Mouse (Mus musculus) kidney, adult 11 months (tissue): ENCODE results near the gene Bpifb5.
"Not testable (repeated sequence)": the region's sequence is repeated elsewhere in the genome, so short reads cannot be mapped to it uniquely, and the experiment has no call there.

Source experiments
- DNase-seq: peaks from one replicate; pipeline ENCODE4 v3.0.0; 2022

The Bpifb5 gene

GRCm38 (mm10) chr2:154223265-154223916 lies at the start of gene Bpifb5:
Gene Bpifb5, plus strand, starts transcription at chr2:154223742.
- peak; percentile 16 for DNase-seq

- not testable (repeated sequence) for DNase-seq
Measured at GRCm38 (mm10) chr2:154181900-154182299, 41.6 kb upstream of the Bpifb5 start.

GRCm38 (mm10) chr2:154183061-154183460 lies 40.5 kb upstream of the Bpifb5 start:
- not testable (repeated sequence) for DNase-seq

- no peak for DNase-seq
Measured at GRCm38 (mm10) chr2:154185319-154185718, 38.2 kb upstream of the Bpifb5 start.

- no peak for DNase-seq
Measured at GRCm38 (mm10) chr2:154185748-154186147, 37.8 kb upstream of the Bpifb5 start.

DNA sequence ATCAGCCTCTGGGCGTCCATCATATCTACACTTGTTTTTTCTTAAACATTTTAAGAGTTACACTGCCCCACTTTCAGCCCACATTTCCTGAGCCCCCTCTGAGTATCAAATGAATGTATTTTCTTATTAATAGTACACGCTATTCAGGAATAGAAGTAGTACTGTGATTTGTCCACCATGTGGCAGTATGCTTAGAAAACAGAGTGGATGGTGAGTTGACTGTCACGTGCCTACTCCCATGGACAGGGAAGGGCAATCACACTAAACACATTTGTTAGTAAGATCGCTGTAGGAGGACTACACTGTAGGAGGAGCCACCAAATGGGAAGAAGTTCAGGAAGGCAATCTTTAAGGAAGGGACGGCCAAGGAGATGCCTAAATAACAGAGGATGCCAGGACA lies 36.1 kb upstream of the Bpifb5 start:
- DNase-seq = no peak

GRCm38 (mm10) chr2:154189877-154190434 lies 33.6 kb upstream of the Bpifb5 start:
- DNase-seq = no peak

- no peak for DNase-seq
Measured at GRCm38 (mm10) chr2:154190546-154191258, 32.8 kb upstream of the Bpifb5 start, which contains the start of gene Bpifb1. Gene Bpifb1, plus strand, starts transcription at chr2:154190818.

DNA sequence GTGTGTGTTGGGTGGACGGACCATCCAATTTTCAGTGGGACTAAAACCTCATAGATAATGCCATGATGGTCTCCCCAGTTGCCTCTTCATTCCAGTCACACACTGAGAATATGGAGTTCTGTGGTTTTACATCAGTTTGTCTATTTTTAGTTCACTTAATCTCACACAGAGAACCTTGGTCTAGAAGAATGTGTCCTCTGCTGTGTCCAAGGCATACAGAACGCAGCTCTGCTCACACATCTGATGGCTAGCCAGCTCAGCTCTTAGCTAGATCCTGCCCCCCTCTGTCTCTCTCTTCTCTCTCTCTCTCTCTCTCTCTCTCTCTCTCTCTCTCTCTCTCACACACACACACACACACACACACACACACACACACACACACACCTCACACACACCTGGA lies 31.4 kb upstream of the Bpifb5 start:
- DNase-seq = no peak

DNA sequence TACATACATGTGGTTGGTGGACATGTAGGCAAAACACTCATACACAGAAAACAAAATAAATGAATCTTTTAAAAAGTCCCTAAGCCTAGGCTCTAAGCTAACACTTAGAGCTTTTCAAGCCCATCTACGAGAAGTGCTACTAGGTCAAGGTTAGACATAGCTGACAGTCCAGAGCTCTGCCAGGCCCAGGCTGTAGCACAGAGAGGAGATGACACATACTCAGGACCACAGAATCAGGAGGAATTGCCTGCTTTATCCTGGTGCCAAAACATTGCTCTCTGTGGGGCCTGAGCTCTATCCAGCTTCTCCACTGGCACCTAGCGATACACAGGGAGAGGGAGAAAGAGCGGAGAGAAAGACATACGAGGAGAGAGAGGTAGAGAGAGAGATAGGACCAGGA lies 30.5 kb upstream of the Bpifb5 start:
- DNase-seq = no peak

DNA sequence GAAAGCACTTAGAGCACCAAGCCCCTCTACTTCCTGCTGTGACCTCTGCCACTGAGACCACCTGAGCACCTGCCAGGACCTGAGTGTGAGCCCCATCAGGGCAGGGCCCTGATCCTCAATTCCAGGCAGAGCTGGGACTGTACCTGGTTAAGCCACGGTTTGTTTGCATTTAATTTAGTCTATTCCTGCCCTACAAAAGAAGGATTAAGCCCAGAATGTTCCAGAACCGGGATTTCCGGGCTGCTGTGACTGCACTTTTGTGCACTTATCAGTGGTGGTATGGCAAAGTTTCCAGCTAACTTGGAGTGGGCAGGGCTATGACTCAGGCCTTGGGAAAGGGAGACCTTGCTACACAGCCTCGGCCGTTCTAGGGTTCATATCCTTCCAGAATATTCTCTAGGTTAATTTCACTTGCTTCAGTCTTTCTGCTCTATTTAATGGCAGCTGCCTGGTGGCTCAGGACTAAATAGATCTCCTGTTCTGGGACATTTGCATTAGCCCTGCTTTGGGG lies 29.5 kb upstream of the Bpifb5 start:
- no peak for DNase-seq

GRCm38 (mm10) chr2:154197036-154197435 lies 26.5 kb upstream of the Bpifb5 start:
- DNase-seq = no peak

GRCm38 (mm10) chr2:154204630-154205029 lies 18.9 kb upstream of the Bpifb5 start:
- DNase-seq = no peak

- no peak for DNase-seq
Measured at GRCm38 (mm10) chr2:154206908-154207307, 16.6 kb upstream of the Bpifb5 start.

GRCm38 (mm10) chr2:154209112-154209511 lies 14.4 kb upstream of the Bpifb5 start:
- DNase-seq = no peak

DNA sequence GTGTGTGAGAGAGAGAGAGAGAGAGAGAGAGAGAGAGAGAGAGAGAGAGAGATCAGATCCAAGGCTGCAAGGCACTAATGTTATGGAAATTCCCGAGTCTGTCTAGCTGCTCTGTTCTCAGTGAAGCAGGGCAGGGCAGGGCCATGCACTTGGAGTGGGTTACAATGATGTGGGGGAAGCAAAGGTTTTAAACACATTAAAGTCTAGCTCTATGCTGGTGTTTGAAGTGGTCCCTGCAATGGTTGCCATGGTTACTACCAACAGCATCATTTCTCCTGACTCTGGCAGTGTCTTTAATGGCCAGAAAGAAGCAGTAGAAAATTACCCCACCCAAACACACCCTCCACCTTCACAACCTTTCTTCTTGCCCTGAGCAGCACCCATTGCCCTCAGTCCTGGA lies 12.4 kb upstream of the Bpifb5 start:
- DNase-seq = no peak

DNA sequence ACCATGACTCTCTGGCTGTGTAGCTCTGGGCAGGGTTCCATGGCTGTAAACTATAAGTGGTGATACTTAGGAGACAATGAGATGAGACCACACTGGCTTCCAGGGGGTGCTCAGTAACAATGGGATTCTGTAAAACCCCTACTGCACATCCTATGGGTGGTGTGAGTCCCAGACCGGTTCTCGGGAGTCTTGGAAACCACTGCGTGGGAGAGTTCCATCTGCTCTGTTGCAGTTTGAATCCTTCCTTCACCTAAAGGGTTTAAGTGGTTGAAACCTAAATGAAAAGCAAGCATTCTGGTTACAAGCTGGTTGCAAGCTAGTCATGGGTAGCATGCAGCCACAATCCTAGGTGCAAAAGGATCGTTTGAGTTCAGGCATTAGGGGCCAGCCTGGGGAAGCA lies 11.7 kb upstream of the Bpifb5 start:
- no peak for DNase-seq

- DNase-seq = peak; percentile 22
Measured at GRCm38 (mm10) chr2:154215191-154215590, 8.4 kb upstream of the Bpifb5 start.

DNA sequence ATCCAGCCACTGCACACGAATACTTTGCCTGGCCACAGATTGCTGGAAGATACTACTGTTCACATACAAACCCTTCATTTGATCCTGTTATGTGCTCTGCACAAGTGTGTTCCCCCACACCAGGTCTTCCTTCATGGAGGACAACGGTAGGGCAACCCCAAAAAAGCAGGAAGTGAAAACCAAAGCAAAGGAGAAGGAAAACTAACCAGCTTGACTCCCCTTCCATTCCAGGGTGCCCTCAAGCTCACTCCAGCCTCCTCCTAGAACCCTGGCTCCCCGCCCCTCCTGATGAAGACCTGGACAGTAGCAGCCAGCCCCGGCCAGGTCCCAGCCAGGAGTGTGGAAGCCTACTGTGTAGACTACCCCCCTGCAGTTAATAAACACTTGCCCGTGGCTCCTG lies 3.6 kb upstream of the Bpifb5 start:
- no peak for DNase-seq

DNA sequence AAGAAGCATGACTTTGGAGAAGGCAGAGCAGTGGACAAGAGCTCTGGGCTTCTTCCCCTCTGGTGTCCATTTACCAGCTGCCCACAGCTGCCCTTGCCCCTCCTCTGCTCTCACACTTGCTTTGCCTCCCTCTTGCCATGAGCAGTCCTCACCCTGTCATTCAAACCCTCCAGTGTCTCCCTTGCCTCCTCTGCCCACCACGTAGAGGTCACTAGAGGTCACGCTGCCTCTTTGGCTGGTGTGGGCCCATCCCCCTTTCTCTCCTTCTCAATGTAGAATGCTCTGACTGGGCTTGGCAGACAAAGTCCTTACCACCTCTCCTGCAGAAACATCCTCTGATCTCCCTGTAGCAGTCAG lies 353 bp downstream of the Bpifb5 start:
- no peak for DNase-seq

GRCm38 (mm10) chr2:154226991-154227390 lies 3.4 kb downstream of the Bpifb5 start:
- DNase-seq = no peak

- DNase-seq = no peak
Measured at GRCm38 (mm10) chr2:154227830-154228229, 4.3 kb downstream of the Bpifb5 start.

- DNase-seq = no peak
Measured at GRCm38 (mm10) chr2:154233426-154233825, 9.9 kb downstream of the Bpifb5 start.

DNA sequence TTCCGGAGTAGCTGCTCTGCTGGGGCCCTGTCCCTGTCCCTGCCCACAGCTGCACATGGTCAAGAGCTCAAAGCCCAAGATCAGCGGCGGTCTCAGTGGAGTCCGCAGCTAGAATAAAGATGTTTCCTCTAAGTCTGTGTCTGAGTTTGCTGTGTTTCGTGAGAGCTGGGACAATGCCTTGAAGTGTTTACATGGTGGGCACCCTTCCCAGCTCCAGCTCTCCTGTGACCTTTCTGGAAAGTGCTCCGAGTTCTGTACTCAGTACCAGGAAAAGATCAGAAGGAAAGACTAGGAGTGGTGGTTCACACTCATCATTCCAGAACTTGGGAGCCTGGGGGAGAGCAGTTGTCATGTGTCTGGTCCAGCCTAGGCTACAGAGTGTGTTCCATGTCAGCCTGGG lies 17.2 kb downstream of the Bpifb5 start:
- no peak for DNase-seq
